Mouse (Mus musculus) spleen, adult 18-20 months (tissue): Measurements from ENCODE around the gene Atxn1.

Source experiments
- DNase-seq, 2 experiments: peaks; one replicate each; pipeline ENCODE4 v3.0.0; 2022; ENCODE audit warnings: mixed read lengths in 2 of 2

Atxn1 gene

GRCm38 (mm10) chr13:45512531-45512930, 452.3 kb downstream of the Atxn1 start:
- DNase-seq: no peak

DNA sequence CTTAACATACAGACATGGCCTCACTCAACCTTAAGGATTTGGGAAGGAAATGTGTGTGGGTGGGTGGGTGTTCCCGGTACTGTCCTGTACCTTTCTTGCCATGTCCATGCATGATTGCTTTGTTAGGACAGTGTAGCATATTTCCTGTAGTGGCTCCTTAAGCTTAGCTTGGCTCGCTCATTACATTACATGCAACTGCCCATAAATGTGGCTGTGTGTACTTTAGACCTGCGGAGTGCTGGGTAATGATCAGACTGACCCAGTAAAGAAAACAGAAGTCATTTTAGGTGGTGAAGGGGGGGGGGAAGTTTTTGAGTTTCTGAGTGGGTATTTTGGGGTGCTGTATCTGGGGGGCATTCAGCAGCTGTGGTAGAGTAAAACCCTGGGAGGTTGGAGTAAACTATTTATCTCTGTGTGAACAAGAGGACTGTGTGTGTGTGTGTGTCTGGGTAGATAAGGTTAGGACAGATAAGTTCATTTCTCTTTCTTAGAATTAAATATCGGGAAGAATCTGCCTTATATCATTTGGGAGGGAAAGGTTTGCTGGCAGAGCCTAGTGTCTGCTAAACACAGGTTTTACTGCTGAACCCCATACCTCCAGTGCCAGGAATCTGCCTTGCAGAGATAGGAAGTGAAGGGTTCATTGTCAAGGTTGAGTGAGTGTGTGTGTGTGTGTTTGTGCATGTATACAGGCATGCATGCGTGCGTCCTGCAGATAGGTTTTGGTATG, 452.9 kb downstream of the Atxn1 start:
- DNase-seq: no peak

GRCm38 (mm10) chr13:45509366-45509765, 455.4 kb downstream of the Atxn1 start:
- DNase-seq: no peak

DNA sequence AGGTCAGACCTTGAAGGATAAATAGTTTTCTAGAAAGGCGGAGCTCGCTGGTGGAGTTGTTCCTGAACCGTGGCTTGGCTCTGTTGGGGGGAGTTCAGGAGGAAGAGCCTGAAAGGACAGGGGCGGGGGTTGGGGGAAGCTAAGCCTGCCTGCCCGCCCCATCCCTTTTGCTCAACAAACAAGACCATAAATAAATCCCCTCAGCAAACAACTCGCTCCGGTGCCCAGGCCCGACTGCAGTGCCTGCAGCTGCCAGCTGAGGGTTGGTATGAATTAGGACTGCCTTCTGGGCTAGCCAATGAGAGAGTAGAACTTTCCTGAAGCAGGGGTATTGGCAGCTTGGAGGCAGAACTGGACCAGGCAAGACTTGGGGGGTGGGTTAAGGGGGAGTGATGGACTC, 456.3 kb downstream of the Atxn1 start:
- no peak for DNase-seq

DNA sequence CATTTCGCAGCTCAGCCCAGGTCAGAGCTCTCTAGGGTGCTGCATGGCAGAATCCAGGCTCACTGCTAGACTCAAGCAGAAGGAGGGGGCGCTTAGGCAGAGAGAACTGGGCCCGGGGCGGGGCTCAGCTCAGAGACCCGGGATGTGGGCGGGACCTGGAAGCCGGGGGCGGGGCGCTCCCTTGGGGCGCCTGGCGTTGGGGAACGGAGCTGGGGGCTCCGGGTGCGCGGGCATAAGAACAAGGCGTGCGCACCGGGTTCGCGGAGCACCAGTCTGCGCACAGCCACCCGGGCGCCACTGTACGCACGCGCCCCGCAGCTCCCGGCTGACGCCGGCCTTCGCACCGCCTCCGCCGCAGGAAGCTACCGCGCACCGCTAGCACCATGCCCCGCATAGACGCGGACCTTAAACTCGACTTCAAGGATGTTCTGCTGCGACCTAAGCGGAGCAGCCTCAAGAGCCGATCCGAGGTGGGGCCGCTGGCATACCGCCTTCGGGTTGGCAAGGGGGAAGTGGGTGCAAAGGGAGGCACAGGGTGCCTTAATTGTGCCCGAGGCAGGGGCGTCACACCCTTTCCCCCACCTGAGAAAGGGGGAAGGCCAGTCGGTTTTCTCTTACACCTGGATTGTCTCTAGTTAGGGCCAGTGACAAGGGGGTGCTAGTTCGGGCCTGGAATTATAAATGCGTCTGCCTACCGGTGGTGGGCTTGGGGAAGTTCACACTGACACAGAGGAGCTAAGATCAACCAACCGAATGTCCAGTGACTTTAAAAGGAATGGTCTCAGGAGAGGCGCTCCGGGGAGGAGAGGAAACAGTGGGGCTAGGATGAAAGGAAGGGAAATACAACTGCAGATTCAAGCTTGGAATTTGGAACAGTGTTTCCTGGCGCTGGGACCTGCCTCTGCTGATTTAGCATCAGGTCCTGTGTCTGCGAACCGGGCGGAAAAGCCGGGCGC, 457.3 kb downstream of the Atxn1 start, which contains the start of gene Gmpr:
TSS of gene Gmpr (plus strand) at position 171 of the 956 bp plus-strand sequence.
- DNase-seq: peak; percentile 33 to 48

GRCm38 (mm10) chr13:45505546-45505945, 459.3 kb downstream of the Atxn1 start:
- no peak for DNase-seq

GRCm38 (mm10) chr13:45502791-45503190, 462.0 kb downstream of the Atxn1 start:
- DNase-seq: no peak

DNA sequence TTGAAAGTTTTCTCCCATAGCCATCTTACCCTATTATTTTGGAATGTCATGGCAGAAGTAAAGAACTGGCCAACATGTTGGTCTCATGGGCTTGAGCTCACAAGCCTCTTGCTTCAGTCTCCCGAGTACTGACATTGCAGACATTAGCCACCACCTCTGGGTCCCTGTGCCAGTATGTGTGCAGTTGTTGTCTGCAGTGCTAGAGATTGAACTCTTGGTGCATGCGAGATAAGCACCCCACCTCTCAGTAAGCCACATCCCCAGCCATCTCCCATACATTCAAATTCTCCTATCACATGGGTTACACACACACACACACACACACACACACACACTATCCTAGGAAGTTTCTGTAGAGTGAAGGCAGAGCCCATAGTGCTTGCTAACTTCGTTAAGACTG, 464.9 kb downstream of the Atxn1 start:
- no peak for DNase-seq
